Mouse (Mus musculus): ENCODE results near the gene Agfg2. TPM values are rescaled to one million over a fixed set of nuclear protein-coding genes. Genes with fewer than 3 reads are reported as not detected.

Agfg2 gene
- polyA plus RNA-seq, 1 experiment from 2014 or later: 10.4 TPM

DNA sequence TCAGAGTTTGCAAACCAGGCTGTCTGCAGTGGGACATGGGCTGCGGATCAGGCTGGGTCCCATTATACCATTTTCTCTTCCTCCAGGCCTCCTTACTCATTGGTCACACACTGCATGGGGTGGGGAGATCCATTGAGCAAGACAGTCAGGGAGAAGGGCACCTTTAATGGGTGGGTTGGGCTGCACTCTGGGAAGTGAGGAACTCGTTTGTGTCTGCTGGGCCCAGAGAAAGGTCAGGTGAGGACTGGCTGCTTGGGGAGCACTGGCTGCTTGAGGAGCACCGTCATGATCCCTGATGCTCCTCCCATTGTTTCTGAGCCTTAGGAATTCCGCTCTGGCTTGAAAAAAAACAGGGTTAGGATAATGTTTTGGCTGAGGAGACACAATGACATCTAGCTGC, 41.6 kb downstream of the Agfg2 start:
- Histone ChIP-seq H3K9ac (ENCODE audit: low read length) (no peak overlapping the region), H3K27ac (ENCODE audit: low read depth, low read length) (no peak overlapping the region), H3K4me1 (ENCODE audit: control insufficient read depth, insufficient read depth, low read length) (no peaks in the 10 kb centered on the region), H3K36me3 (ENCODE audit: control insufficient read depth, insufficient read depth, low read length) (peaks cover 46% of the 10 kb centered on the region), H3K4me3 (ENCODE audit: low read depth, low read length) (no peak overlapping the region), H3K27me3 (replicated peaks; ENCODE audit: control insufficient read depth, insufficient read depth, low read length) (peaks cover 27% of the 10 kb centered on the region), H3K9me3 (replicated peaks; ENCODE audit: control insufficient read depth, low read length) (no peaks in the 10 kb centered on the region), H3K4me2 (ENCODE audit: low read length) (no peak overlapping the region)
- 48% methylated on average over 4 of the region's 4 CpGs for WGBS
- no peak for DNase-seq (ENCODE audit: low spot score)
- no peak for ATAC-seq

DNA sequence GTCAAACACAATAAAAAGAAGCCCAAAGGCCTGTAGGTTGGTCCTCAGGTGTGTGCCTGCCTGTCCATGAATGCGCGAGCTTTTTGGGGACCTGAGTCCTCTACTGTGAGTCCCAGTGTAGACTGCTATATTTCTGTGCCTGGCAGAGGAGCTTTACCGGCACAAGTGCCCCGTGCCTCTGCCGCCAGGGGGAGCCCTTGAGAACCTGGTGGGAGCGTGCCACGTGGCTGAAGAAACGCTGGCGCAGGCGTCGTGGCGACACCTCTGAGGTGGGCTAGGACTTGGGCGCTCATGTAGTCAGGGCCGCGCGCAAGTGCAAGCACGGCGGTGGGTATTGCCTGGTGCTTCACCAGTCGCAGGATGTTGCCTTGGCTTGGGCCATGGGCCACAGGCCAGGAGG, 43.5 kb downstream of the Agfg2 start, which contains the start of gene Sap25:
TSS of gene Sap25 (plus strand) at position 281 of the 400 bp plus-strand sequence.
- no peak for ATAC-seq
- H3K9me3 ChIP-seq (replicated peaks; ENCODE audit: control insufficient read depth, low read length): no peaks in the 10 kb centered on the region
- no peak for DNase-seq (ENCODE audit: low spot score)
- H3K4me1 ChIP-seq (ENCODE audit: control insufficient read depth, insufficient read depth, low read length): no peaks in the 10 kb centered on the region
- H3K4me2 ChIP-seq (ENCODE audit: low read length): no peak within 1 kb of the TSS
- H3K4me3 ChIP-seq (ENCODE audit: low read depth, low read length): no peak within 1 kb of the TSS
- no peak within 1 kb of the TSS for H3K9ac ChIP-seq (ENCODE audit: low read length)
- peaks cover 23% of the 10 kb centered on the region for H3K27me3 ChIP-seq (replicated peaks; ENCODE audit: control insufficient read depth, insufficient read depth, low read length)
- WGBS: 89% methylated on average over 19 of the region's 19 CpGs
- H3K36me3 ChIP-seq (ENCODE audit: control insufficient read depth, insufficient read depth, low read length): peaks cover 64% of the 10 kb centered on the region
- no peak within 1 kb of the TSS for H3K27ac ChIP-seq (ENCODE audit: low read depth, low read length)

GRCm38 (mm10) chr5:137639472-137639871, 45.1 kb downstream of the Agfg2 start:
- ATAC-seq (no peak), DNase-seq (ENCODE audit: low spot score) (no peak)
- Histone ChIP-seq H3K27me3 (replicated peaks; ENCODE audit: control insufficient read depth, insufficient read depth, low read length) (peaks cover 8% of the 10 kb centered on the region; the same call in 1 of the 2 replicates), H3K27ac (ENCODE audit: low read depth, low read length) (no peak overlapping the region), H3K4me2 (ENCODE audit: low read length) (no peak overlapping the region), H3K9ac (ENCODE audit: low read length) (no peak overlapping the region), H3K36me3 (ENCODE audit: control insufficient read depth, insufficient read depth, low read length) (peaks cover 75% of the 10 kb centered on the region), H3K4me3 (ENCODE audit: low read depth, low read length) (no peak overlapping the region), H3K9me3 (replicated peaks; ENCODE audit: control insufficient read depth, low read length) (no peaks in the 10 kb centered on the region), H3K4me1 (ENCODE audit: control insufficient read depth, insufficient read depth, low read length) (no peaks in the 10 kb centered on the region)
- WGBS: 88% methylated on average over 7 of the region's 7 CpGs

DNA sequence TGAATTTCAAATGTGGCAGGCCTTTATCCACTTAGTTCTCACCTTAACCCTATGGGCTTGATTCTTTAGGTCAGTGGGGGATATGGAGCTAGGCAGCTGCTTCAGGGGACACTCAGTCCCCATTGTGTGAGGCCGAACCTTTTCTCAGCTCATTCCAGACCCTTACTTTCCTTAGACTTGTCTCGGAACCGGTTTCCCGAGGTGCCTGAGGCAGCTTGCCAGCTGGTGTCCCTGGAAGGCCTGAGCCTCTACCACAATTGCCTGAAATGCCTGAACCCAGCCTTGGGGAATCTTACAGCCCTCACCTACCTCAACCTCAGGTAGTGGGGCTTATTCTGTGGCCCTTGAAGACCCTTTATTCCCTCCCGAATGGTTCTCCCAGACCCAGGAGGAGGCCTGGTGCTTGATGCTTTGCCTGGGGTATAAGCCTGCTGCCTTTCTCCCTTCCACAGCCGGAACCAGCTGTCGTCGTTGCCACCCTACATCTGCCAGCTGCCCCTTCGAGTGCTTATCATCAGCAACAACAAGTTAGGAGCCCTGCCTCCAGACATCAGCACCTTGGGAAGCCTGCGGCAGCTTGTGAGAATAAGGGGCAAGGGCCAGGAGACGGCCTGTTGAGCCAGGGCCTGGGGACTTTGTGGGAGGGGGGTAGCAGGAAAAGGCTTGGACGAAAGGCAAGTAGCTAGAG, 51.0 kb downstream of the Agfg2 start:
- no peak for ATAC-seq
- peak overlapping the region; percentile 8; the same call in 1 of the 2 replicates for H3K9ac ChIP-seq (ENCODE audit: low read length)

DNA sequence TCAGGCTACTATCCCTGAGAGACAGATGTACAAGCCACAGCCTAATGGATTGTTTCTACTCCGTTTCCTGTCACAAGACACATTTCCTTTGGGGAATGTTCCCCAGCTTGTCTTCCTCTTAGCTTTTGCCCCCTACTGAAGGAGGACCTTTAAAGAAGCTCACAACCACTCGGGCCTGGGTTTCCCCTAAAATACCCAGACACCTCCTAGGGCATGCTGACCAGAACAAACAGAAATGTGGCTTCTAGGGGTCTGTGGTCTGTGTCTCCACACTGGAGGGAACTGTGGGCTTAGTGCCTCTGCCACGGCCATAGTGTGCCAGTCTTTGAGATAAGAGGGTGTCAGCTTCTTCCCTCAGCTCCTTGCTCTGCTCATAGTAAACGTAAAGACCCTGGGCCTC, 52.9 kb downstream of the Agfg2 start:
- H3K27ac ChIP-seq (ENCODE audit: low read depth, low read length): no peak overlapping the region
- H3K36me3 ChIP-seq (ENCODE audit: control insufficient read depth, insufficient read depth, low read length): peaks cover 35% of the 10 kb centered on the region
- no peak for DNase-seq (ENCODE audit: low spot score)
- no peak overlapping the region for H3K4me3 ChIP-seq (ENCODE audit: low read depth, low read length)
- peak overlapping the region; percentile 21 for H3K9ac ChIP-seq (ENCODE audit: low read length)
- no peaks in the 10 kb centered on the region for H3K9me3 ChIP-seq (replicated peaks; ENCODE audit: control insufficient read depth, low read length)
- WGBS: 88% methylated on average over 4 of the region's 4 CpGs
- no peak overlapping the region for H3K4me2 ChIP-seq (ENCODE audit: low read length)
- H3K27me3 ChIP-seq (replicated peaks; ENCODE audit: control insufficient read depth, insufficient read depth, low read length): no peaks in the 10 kb centered on the region
- peaks cover 21% of the 10 kb centered on the region for H3K4me1 ChIP-seq (ENCODE audit: control insufficient read depth, insufficient read depth, low read length)
- ATAC-seq: no peak

More for the DNA sequence above, 51.0 kb downstream of the Agfg2 start:
- no peaks in the 10 kb centered on the region for H3K9me3 ChIP-seq (replicated peaks; ENCODE audit: control insufficient read depth, low read length)
- no peak overlapping the region for H3K27ac ChIP-seq (ENCODE audit: low read depth, low read length)
- WGBS: 84% methylated on average over 12 of the region's 12 CpGs
- no peaks in the 10 kb centered on the region for H3K27me3 ChIP-seq (replicated peaks; ENCODE audit: control insufficient read depth, insufficient read depth, low read length)
- peaks cover 54% of the 10 kb centered on the region for H3K36me3 ChIP-seq (ENCODE audit: control insufficient read depth, insufficient read depth, low read length)
- peaks cover 17% of the 10 kb centered on the region for H3K4me1 ChIP-seq (ENCODE audit: control insufficient read depth, insufficient read depth, low read length)
- DNase-seq (ENCODE audit: low spot score): no peak
- no peak overlapping the region for H3K4me3 ChIP-seq (ENCODE audit: low read depth, low read length)
- no peak overlapping the region for H3K4me2 ChIP-seq (ENCODE audit: low read length)

- ATAC-seq (no peak), DNase-seq (ENCODE audit: low spot score) (no peak)
- peaks cover 21% of the 10 kb centered on the region for H3K4me1 ChIP-seq (ENCODE audit: control insufficient read depth, insufficient read depth, low read length)
- no peaks in the 10 kb centered on the region for H3K9me3 ChIP-seq (replicated peaks; ENCODE audit: control insufficient read depth, low read length)
- H3K4me3 ChIP-seq (ENCODE audit: low read depth, low read length): 0 out of 2 replicates have a peak overlapping the region, but pooled peaks have one; percentile 93
- no peaks in the 10 kb centered on the region for H3K27me3 ChIP-seq (replicated peaks; ENCODE audit: control insufficient read depth, insufficient read depth, low read length)
- H3K9ac ChIP-seq (ENCODE audit: low read length): peak overlapping the region; percentile 21
- peak overlapping the region; percentile 74; the same call in 1 of the 2 replicates for H3K4me2 ChIP-seq (ENCODE audit: low read length)
- H3K36me3 ChIP-seq (ENCODE audit: control insufficient read depth, insufficient read depth, low read length): peaks cover 31% of the 10 kb centered on the region
- peak overlapping the region; percentile 21; the same call in 1 of the 2 replicates for H3K27ac ChIP-seq (ENCODE audit: low read depth, low read length)
- WGBS: 80% methylated on average over 9 of the region's 9 CpGs
Observed at GRCm38 (mm10) chr5:137631171-137631570, 53.4 kb downstream of the Agfg2 start.

- peaks cover 21% of the 10 kb centered on the region for H3K4me1 ChIP-seq (ENCODE audit: control insufficient read depth, insufficient read depth, low read length)
- peak overlapping the region; percentile 87; the same call in 1 of the 2 replicates for H3K9ac ChIP-seq (ENCODE audit: low read length)
- ATAC-seq (no peak), DNase-seq (ENCODE audit: low spot score) (no peak)
- H3K4me3 ChIP-seq (ENCODE audit: low read depth, low read length): peak overlapping the region; percentile 93; the same call in 1 of the 2 replicates
- 70% methylated on average over 3 of the region's 3 CpGs for WGBS
- no peaks in the 10 kb centered on the region for H3K9me3 ChIP-seq (replicated peaks; ENCODE audit: control insufficient read depth, low read length)
- peaks cover 25% of the 10 kb centered on the region for H3K36me3 ChIP-seq (ENCODE audit: control insufficient read depth, insufficient read depth, low read length)
- H3K27ac ChIP-seq (ENCODE audit: low read depth, low read length): no peak overlapping the region
- peak overlapping the region; percentile 74 for H3K4me2 ChIP-seq (ENCODE audit: low read length)
- no peaks in the 10 kb centered on the region for H3K27me3 ChIP-seq (replicated peaks; ENCODE audit: control insufficient read depth, insufficient read depth, low read length)
Observed at GRCm38 (mm10) chr5:137630602-137631001, 53.9 kb downstream of the Agfg2 start.

DNA sequence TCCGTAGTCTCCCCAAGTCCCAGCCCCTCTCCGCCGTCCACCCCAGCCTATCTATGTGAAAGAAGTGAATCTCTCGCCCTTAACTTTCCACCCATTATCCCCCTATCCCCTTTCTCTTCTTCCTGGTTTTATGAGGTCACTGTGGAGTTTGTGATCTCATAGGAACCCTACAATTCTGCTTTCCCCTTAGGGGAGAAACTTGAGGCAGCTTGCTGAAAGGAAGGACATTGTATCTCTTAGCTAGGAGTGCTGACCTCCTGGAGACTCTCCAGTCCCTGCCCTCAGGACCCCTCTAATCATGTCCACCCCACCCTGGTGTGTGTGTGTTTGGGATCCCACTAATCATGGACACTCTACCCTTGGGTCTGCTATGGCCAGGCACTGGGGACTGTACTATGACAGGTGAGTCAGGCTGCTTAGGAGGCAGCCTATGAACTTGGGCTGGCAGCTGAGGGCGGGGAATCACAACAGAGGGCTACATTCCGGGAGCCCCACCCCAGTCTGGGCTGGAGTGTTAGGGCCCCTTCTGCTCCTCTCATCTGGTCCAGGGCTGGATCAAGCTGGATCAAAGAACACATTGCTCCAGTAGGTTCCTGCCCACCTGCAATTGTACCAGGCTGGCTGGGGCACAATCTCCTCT, 54.5 kb downstream of the Agfg2 start:
- peak overlapping the region; percentile 87 for H3K9ac ChIP-seq (ENCODE audit: low read length)
- H3K36me3 ChIP-seq (ENCODE audit: control insufficient read depth, insufficient read depth, low read length): peaks cover 19% of the 10 kb centered on the region
- peak overlapping the region; percentile 84; the same call in 1 of the 2 replicates for H3K27ac ChIP-seq (ENCODE audit: low read depth, low read length)
- 23% methylated on average over 6 of the region's 6 CpGs for WGBS
- no peaks in the 10 kb centered on the region for H3K27me3 ChIP-seq (replicated peaks; ENCODE audit: control insufficient read depth, insufficient read depth, low read length)
- peak overlapping the region; percentile 93 for H3K4me3 ChIP-seq (ENCODE audit: low read depth, low read length)
- H3K4me1 ChIP-seq (ENCODE audit: control insufficient read depth, insufficient read depth, low read length): peaks cover 21% of the 10 kb centered on the region
- peak overlapping the region; percentile 74 for H3K4me2 ChIP-seq (ENCODE audit: low read length)
- ATAC-seq (no peak), DNase-seq (ENCODE audit: low spot score) (no peak)
- H3K9me3 ChIP-seq (replicated peaks; ENCODE audit: control insufficient read depth, low read length): no peaks in the 10 kb centered on the region

- H3K27me3 ChIP-seq (replicated peaks; ENCODE audit: control insufficient read depth, insufficient read depth, low read length): no peaks in the 10 kb centered on the region
- peak overlapping the region; percentile 84 for H3K27ac ChIP-seq (ENCODE audit: low read depth, low read length)
- H3K9ac ChIP-seq (ENCODE audit: low read length): peak overlapping the region; percentile 87
- H3K4me1 ChIP-seq (ENCODE audit: control insufficient read depth, insufficient read depth, low read length): peaks cover 21% of the 10 kb centered on the region
- WGBS: under 1% methylated on average over 23 of the region's 23 CpGs
- H3K4me2 ChIP-seq (ENCODE audit: low read length): peak overlapping the region; percentile 74
- H3K36me3 ChIP-seq (ENCODE audit: control insufficient read depth, insufficient read depth, low read length): peaks cover 18% of the 10 kb centered on the region
- no peaks in the 10 kb centered on the region for H3K9me3 ChIP-seq (replicated peaks; ENCODE audit: control insufficient read depth, low read length)
- peak; percentile 62 for DNase-seq (ENCODE audit: low spot score)
- ATAC-seq: peak; percentile 21
- H3K4me3 ChIP-seq (ENCODE audit: low read depth, low read length): peak overlapping the region; percentile 93
Observed at GRCm38 (mm10) chr5:137629306-137629721, 55.2 kb downstream of the Agfg2 start.

Measured in forebrain, embryonic 14.5 days (tissue).